Mouse (Mus musculus) frontal cortex, postnatal 36 days (tissue): ENCODE data around the gene Sdr16c6.

Experiments used
- DNase-seq, 2 experiments: peaks; one replicate each; pipeline ENCODE4 v3.0.0; 2022; ENCODE audit warnings: low spot score in 2 of 2

Sdr16c6 gene

DNA sequence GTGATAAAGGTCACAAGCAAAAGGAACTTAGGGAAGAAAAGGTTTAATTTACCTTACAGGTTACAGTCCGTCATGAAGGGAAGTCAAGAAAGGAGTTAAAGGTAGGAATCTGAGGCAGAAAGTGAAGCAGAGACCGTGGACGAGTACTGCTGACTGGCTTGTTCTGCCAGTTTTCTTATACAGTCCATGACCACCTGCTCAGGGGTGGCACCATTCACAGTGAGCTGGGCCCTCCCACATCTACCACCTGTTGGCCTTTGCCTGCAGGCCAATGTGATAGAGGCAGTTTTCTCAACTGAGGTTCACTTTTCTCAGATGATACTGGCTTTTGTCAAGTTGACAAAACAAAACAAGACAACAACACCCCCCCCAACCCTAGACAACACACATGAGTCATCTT is at the start of gene Sdr16c6:
TSS of gene Sdr16c6 (minus strand) at position 151 of the 400 bp plus-strand sequence.
- no peak for DNase-seq

DNA sequence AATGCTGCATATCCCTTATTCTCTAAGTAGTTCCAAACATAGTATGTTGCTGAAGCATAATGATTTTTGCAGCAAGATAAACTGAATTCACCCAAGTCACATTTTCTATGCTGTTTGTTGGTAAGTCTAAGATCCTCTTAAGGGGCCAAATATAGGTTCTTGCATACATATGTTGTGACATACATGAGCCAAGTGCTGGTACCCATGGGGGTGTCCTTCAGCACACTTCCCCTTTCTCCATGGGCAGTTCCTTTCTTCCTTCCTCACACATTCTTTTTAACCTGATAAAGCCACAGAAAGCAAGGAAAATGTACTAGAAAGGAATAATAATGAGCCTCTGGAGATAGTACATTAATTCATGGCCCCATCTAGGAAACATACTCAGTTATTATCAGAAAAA is 2.9 kb upstream of the Sdr16c6 start:
- DNase-seq: no peak

DNA sequence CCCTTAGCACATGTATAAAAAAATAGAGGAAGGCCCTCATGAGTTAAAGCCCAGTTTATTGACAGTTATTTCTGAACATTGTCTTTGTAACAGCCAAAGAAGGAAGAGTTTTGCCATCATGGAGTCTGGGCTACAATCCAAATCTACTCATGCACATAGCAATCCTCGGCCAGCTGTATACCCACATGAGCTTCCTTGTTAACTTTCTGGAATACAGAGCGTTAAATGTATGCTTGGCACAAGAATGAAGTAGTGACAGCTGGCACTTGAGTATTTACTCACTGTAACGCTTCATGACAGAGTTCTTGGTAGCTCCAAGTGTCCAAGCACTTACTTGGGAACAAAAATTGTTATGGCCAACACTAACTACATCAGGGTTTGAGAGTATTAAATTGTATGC is 1.8 kb upstream of the Sdr16c6 start:
- no peak for DNase-seq

DNA sequence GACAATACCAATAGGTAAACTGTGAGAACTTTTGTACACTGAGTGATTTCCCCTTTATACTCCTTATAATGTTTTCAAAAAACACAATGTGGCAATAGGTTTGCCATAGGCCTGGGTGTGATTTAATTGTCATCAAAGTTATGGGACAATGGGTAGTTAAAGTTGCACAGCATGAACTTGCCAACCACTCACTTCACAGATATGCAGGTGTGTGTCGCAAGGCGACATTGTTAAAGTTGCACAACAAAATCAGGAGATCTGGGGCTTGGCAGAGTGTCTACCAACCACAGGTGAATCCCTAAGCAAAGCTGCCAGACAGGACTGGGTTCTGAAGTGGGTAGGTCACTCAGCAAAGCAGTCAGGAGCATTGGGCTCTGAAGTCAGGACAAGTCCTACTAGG is 1.3 kb downstream of the Sdr16c6 start:
- DNase-seq: no peak
